Mouse (Mus musculus): ENCODE measurements around the gene Galnt12.
"Not testable (repeated sequence)": the region's sequence is repeated elsewhere in the genome, so short reads cannot be mapped to it uniquely, and the experiment has no call there.

Gene Galnt12

DNA sequence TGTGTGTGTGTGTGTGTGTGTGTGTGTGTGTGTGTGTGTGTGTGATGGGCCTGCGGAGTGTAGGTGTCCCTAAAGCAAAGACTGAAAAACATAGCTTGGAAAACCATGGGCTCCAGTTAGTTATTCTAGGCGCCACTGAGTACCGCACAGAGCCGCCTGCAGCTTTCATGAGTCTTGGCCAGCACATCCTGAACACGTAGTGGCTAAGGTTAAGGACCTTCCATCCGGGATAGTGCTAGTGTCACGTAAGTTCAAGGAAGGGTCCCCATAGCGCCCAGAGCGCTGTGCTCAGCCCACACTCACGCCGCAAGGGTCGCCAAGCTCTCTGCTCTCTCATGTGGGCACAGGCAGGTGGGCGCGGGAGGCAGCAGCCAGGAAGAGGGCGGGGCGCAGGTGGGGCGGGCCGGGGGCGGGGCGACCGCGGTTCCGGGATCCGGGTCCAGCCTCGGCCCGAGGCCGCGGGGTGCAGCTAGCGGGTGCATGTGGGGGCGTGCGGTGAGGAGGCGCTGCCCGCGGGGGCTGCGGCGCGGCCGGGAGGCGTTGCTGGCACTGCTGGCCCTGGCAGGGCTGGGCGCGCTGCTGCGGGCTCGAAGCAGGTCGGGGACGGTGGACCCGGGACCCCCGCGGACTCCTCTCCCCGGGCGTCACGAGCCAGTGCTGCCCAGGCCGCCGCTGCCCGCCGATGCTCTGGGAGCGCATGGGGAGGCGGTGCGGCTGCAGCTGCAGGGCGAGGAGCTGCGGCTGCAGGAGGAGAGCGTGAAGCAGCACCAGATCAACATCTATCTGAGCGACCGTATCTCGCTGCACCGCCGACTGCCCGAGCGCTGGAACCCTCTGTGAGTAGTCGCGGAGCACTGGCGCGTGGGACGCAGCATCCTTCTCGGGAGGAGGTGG is at the start of gene Galnt12:
Gene Galnt12 (plus strand): TSS at position 417 of the 894 bp plus-strand sequence.
- DNase-seq: peak; percentile 5 to 46

DNA sequence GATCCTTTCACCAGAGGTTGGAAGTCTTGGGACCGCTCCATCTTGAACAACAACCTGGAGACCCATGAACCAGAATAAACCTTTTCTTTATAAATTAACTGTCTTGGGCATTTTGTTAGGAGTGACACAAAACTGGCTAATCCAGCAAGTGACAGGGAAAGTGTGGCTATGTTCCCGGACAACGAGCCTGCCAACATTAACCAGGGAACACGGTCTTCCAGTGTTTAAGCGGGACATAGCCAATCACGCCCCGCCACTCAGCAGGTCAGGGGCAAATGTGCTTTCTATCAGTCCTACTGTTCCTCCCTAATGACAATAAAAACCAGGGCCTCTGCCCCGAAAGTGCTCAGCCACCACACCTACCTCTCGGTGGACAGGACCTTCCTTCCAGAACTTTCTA is 47.8 kb upstream of the Galnt12 start:
- peak; percentile 57 to 58 for DNase-seq

- peak in 1 of 2 experiments; percentile 59 for DNase-seq
Observed at GRCm38 (mm10) chr4:47046974-47047373, 44.7 kb upstream of the Galnt12 start.

GRCm38 (mm10) chr4:47047765-47048164 is 43.9 kb upstream of the Galnt12 start:
- DNase-seq: peak in 1 of 2 experiments; percentile 40

- DNase-seq: peak; percentile 41 to 63
Observed at GRCm38 (mm10) chr4:47049216-47049615, 42.5 kb upstream of the Galnt12 start.

DNA sequence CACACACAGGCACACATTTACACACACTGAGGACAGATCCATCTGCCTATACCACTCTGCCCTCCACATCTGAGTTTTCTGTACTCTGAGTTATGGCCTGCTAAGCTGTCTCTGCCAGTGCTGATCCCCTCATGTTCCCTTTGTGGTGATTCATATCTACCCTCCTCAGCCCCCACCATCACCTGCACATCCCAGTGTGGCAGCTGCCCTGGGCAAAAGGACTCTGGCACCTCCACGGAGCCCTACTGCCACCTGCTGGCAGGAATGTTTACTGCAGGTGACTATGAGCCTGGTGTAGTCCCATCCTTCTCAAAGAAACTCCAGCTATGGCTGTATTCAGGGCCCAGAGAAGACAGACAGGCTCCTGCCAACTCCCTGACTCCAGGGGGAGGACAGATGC is 41.5 kb upstream of the Galnt12 start:
- DNase-seq: peak; percentile 88 to 96

GRCm38 (mm10) chr4:47050642-47051381 is 40.9 kb upstream of the Galnt12 start:
- peak; percentile 79 to 90 for DNase-seq

DNA sequence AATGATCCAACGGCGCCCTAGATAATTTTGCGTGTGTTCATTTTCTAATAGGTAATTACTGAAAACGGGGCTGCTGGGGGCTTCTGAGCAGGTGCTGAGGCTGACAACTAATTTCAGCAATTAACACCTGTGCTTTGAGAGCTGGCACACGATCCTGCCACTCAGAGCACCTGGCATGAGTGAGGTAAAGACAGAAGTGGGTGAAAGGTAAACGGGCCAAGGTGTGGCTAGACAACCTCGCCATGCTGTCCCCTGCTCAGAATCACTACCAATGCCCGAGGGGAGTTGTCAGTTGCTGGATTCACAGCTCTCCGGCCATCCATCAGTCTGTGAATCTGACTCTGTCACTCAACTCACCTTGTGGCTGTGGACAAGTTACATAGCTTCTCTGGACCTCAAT is 39.8 kb upstream of the Galnt12 start:
- DNase-seq: peak; percentile 52 to 60

- not testable (repeated sequence) for DNase-seq
Observed at GRCm38 (mm10) chr4:47055170-47055569, 36.5 kb upstream of the Galnt12 start.

- DNase-seq: no peak
Observed at GRCm38 (mm10) chr4:47055570-47056080, 36.1 kb upstream of the Galnt12 start.

DNA sequence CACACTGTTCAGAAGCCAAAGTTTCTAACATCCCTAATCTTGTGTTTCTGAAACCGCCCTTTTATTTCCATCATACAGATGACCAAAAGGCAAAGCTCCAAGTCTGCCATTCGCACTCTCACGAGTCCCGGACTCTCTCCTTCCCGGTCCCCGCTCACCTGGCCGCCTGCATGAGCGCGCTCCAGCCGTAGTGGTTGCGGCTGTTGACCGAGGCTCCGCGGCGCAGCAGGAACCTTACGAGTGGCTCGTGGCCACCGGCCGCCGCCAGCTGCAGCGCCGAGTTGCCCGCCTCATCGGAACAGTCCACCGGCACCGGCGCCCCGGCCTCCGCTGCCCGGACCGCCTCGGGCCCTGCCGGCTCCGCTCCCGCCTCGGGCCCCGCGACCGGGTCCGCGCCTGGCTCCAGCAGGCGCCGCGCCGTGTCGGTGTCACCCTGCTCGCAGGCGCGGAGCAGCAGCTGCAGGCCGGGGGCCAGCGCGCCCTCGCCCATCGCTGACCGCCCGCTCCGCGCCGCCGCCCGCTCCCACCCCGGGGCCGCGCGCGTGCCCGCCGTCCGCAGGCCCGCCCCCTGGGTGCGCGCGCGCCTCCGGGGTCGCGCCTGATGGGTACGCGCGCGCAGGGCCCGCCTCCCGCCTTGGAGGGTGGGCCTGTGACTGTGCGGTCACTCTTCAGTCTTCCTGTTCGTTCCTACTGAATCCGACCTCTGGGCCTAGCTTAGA is 34.8 kb upstream of the Galnt12 start, which contains the start of gene Anks6:
Gene Anks6 (minus strand): TSS at position 637 of the 719 bp plus-strand sequence.
- DNase-seq: peak; percentile 83 to 88

DNA sequence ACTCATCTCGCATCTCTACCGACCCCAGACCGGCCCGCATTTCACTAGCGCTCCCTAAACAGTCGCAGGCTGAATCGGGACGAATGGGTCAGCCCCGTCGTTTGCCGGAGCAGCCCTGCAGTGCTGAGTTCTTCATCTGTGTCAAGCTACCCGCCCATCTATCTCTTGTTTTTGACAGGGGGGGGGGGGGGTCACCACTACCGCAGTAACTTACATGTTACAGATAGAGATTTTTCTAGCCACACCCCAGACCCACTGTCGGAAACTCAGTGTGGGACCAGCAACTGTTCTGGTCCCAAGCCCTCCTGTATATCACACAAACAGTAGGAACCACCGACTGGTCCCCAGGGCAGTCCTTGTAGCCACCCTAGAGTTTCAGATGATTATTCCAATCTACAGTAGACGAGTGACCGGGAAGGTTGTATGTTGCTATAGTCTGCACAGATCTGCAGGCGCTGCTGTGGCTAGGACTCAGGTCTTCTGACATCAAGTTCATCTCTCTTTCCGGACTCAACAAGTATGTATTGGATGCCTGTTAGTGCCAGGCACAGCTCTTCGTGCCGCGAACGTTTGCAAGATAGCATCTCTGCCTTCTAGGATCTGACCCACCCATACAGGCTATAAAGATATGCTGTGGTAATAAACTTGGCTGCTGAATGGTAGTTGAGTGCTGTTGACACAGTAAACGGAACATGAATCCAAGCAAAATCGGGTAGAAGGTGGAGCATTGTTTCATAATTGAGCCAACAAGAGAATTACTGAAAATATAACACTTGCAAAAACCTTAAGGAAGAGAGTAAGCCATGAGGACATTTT is 34.0 kb upstream of the Galnt12 start:
- no peak for DNase-seq

DNA sequence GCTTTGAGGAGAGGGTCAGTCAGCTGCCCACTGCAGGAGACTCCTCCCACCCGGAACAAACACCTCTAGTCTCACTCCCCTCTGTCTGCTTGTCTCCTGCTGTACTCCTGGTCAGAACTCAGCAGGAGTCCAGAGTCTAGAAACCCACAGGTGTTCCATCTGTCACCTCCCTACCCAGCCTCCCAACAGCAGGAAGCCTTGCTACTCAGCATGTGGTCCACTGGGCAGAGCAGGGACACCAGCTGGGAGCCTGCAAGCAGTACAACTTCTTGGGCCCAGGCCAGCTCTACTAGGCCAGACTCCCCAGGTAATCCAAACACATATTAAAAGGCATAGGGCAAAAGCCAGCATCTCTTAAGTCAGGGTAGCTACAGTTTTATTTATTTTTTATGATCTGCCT is 30.8 kb upstream of the Galnt12 start:
- DNase-seq: peak; percentile 76 to 78

DNA sequence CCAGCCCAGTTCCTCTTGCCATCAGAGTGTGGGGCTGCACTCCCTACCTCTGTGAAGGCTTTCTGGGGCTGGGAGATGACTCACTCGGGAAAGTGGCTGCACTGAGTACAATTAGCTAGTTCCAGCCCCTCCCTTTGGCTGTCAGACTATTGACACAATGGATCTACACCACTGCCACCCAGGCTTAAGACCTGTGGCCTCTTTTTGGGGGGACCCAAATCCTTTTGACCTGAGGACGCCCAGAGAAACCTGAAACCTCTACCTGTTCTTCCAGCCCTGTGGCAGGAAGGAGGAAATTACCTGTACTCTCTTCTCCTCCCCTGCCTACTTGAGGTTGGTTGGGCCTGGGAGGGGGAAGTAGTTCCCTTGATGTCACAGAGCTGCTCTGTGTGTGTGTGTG is 16.7 kb upstream of the Galnt12 start:
- no peak for DNase-seq

GRCm38 (mm10) chr4:47079997-47080646 is 11.6 kb upstream of the Galnt12 start:
- no peak for DNase-seq

GRCm38 (mm10) chr4:47080647-47081010 is 11.1 kb upstream of the Galnt12 start:
- no peak for DNase-seq

DNA sequence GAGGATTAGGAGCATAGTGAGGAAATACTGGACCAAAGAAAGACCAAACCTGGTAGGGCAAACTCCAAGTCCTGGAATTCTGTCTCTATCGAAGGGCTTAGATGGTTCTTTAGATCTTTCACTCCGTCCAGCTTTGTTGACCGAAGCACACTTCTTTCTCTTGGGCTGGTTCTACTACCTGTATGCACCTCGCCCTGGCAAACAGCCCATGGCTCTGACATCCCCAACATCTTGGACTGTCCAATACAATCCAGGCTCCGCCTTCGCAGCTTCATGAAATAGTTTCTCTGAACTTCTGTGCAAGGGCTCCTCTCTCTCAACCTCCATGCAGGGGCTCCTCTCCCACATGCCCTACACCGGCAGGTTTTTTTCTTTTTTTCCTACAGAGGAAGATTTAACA is 7.9 kb upstream of the Galnt12 start:
- DNase-seq: no peak

DNA sequence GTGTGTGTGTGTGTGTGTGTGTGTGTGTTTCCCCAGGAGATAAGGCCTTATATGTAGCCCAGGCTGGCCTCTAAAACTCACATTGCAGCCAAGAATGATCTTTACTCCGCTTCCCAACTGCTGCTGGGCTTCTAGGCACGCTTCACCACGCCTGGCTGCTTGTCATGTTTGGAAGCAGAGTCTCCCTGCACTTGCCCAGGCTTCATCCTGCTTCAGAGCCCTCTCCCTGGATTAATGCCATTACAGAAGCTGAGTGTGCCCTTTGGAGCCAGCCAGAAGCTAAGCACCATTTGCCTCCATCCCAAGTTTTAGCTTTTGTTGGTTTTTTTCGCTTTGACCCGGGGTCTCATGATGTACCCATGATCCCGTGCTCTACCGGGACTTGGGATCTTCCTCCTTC is 3.0 kb upstream of the Galnt12 start:
- peak; percentile 61 to 63 for DNase-seq

- peak in 1 of 2 experiments; percentile 22 for DNase-seq
Observed at GRCm38 (mm10) chr4:47092387-47093021, 795 bp downstream of the Galnt12 start.

DNA sequence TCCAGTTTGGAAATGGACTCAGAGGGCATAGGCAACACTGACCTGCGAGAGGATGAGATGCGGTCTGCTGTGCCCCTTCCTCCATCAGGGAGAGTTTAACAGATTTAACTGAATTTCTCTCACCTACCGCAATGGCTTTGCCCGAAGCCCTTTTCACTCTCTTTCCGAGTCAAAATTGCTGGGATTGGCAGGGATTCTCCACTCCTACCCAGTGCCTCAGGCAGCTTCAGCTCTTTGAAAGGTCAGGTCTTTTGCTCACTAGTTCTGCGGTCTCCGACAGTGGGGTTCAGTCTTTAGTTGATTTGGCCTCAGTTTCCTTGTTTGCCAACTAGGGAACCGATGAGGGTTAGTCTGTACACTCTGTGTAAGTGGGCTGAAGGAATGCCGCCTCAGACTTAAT is 1.5 kb downstream of the Galnt12 start:
- DNase-seq: no peak

DNA sequence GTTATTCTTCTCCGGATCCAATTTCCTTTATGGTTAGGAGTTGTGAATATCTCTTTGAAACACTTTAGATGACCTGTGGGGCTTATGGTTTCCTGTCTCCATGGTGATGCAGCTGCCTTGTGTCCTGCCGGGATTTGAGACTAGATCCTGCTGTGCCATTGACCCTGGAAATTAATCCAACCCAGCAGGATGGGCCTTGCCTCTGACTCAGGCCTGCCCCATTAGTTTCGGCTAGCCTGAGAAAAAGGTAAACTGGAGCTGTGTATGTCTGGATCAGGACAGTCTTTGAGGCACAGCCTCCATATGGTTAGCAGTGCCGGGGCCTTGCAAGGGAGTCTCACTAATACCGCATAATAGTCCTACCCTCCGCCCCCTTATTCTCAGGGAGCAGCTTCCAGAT is 1.9 kb downstream of the Galnt12 start:
- no peak for DNase-seq

Data from kidney, postnatal 36 days (tissue).